Mouse (Mus musculus): ENCODE data around the gene Olfr1389.
"Not testable (repeated sequence)": the region's sequence is repeated elsewhere in the genome, so short reads cannot be mapped to it uniquely, and the experiment has no call there.

The Olfr1389 gene

GRCm38 (mm10) chr11:49422767-49423166, at the start of gene Olfr1389:
Olfr1389 (plus strand) TSS chr11:49423067.
- TF ChIP-seq GATA4 (IDR thresholded peaks at IDR 0.05; ENCODE audit: insufficient replicate concordance, low read length) = no peak

GRCm38 (mm10) chr11:49383133-49383532, 39.7 kb upstream of the Olfr1389 start:
- no peak for TF ChIP-seq GATA4 (IDR thresholded peaks at IDR 0.05; ENCODE audit: insufficient replicate concordance, low read length)

GRCm38 (mm10) chr11:49406784-49407183, 16.1 kb upstream of the Olfr1389 start:
- TF ChIP-seq GATA4 (IDR thresholded peaks at IDR 0.05; ENCODE audit: insufficient replicate concordance, low read length) = no peak

- no peak for TF ChIP-seq GATA4 (IDR thresholded peaks at IDR 0.05; ENCODE audit: insufficient replicate concordance, low read length)
Measured at GRCm38 (mm10) chr11:49410540-49410939, 12.3 kb upstream of the Olfr1389 start.

- no peak for TF ChIP-seq GATA4 (IDR thresholded peaks at IDR 0.05; ENCODE audit: insufficient replicate concordance, low read length)
Measured at GRCm38 (mm10) chr11:49425257-49425927, 2.5 kb downstream of the Olfr1389 start.

GRCm38 (mm10) chr11:49429641-49430040, 6.8 kb downstream of the Olfr1389 start:
- TF ChIP-seq GATA4 (IDR thresholded peaks at IDR 0.05; ENCODE audit: insufficient replicate concordance, low read length) = no peak

GRCm38 (mm10) chr11:49436411-49436810, 13.5 kb downstream of the Olfr1389 start, which contains the start of gene Olfr1388:
Olfr1388 (plus strand) TSS chr11:49436624.
- TF ChIP-seq GATA4 (IDR thresholded peaks at IDR 0.05; ENCODE audit: insufficient replicate concordance, low read length) = no peak

GRCm38 (mm10) chr11:49455043-49455442, 32.2 kb downstream of the Olfr1389 start, which contains the start of gene Olfr1387:
Olfr1387 (plus strand) TSS chr11:49455343.
- no peak for TF ChIP-seq GATA4 (IDR thresholded peaks at IDR 0.05; ENCODE audit: insufficient replicate concordance, low read length)

GRCm38 (mm10) chr11:49464746-49465145, 41.9 kb downstream of the Olfr1389 start, which contains the start of gene Olfr1386:
Olfr1386 (plus strand) TSS chr11:49465046.
- not testable (repeated sequence) for TF ChIP-seq GATA4 (IDR thresholded peaks at IDR 0.05; ENCODE audit: insufficient replicate concordance, low read length)
